Mouse (Mus musculus) heart, adult 2 months (tissue): Measurements from ENCODE around the gene Tmem47.

Experiments
- CTCF ChIP-seq: fragments of 200-600 bp; IDR thresholded peaks from 2 replicates; pipeline ENCODE4 v1.8.1; 2022; ENCODE audit warnings: antibody characterized with exemption, mild to moderate bottlenecking, moderate library complexity
- EP300 ChIP-seq: fragments of 200-500 bp; IDR thresholded peaks from 2 replicates; pipeline ENCODE4 v1.6.1; 2011; ENCODE audit warnings: low read depth, low read length, control low read depth; ENCODE audit not compliant: insufficient read depth
- POLR2A ChIP-seq: fragments of 200-500 bp; IDR thresholded peaks from 2 replicates; pipeline ENCODE4 v1.6.1; 2011; ENCODE audit warnings: mild to moderate bottlenecking, low read depth, low read length, control low read depth; ENCODE audit not compliant: insufficient read depth

GRCm38 (mm10) chrX:81080996-81081395 is 10.5 kb downstream of the Tmem47 start:
- TF ChIP-seq EP300 (no peak), CTCF (no peak), POLR2A (no peak)
